ENCODE assay signal across 8 mouse cellular contexts in genomic region chr5:115908251-115908650, GRCm38 (mm10).
DNase-seq lines count a peak whose midpoint lies in the region; ATAC-seq lines count a peak whose summit lies in the region.
"Had no signal": no experiment of that assay in that cellular context is flagged by ENCODE, and none has a peak within 500 bp of the region (broad histone marks: within the 10 kb centered on the region; RNA-seq: fewer than 3 reads in every experiment).

No protein-coding gene starts in this region.

- ATAC-seq in forebrain, embryonic 14.5 days, result peak; percentile 60; the same call in 1 of the 2 replicates
- ATAC-seq in neural tube, embryonic 11.5 days (ENCODE audit: insufficient read depth, low FRiP score, low TSS enrichment), result no peak

- no peaks in the 10 kb centered on the region for H3K9me3 ChIP-seq in forebrain, embryonic 14.5 days (replicated peaks; ENCODE audit: control insufficient read depth, low read length)
- no peaks in the 10 kb centered on the region for H3K9me3 ChIP-seq in neural tube, embryonic 11.5 days (ENCODE audit: control insufficient read depth, low read length)

- peak overlapping the region; percentile 29 for H3K4me3 ChIP-seq in forebrain, embryonic 14.5 days (ENCODE audit: low read depth, low read length)
- no peak overlapping the region for H3K4me3 ChIP-seq in neural tube, embryonic 11.5 days (ENCODE audit: low read depth, low read length)

- peak; percentile 19 for DNase-seq in lung, postnatal 10 days
- DNase-seq in lung, postnatal 4 days, result no peak
- DNase-seq in forebrain, embryonic 14.5 days (ENCODE audit: low spot score), result peak; percentile 77
- DNase-seq in left cerebral cortex, adult 8-10 months (ENCODE audit: low spot score in 2 of 2), result peak; percentile 59 to 63
- peak; percentile 53 for DNase-seq in neural tube, embryonic 11.5 days (ENCODE audit: low spot score)
- DNase-seq in adrenal gland, adult 2 months, result no peak
- DNase-seq in adrenal gland, postnatal 25 days, result no peak

- peak overlapping the region; percentile 43; the same call in 1 of the 2 replicates for H3K9ac ChIP-seq in forebrain, embryonic 14.5 days (ENCODE audit: low read length)
- H3K9ac ChIP-seq in neural tube, embryonic 11.5 days (ENCODE audit: low read length), result no peak overlapping the region

- WGBS in forebrain, embryonic 14.5 days, result 19% methylated on average over 10 of the region's 10 CpGs
- WGBS in neural tube, embryonic 11.5 days, result 22% methylated on average over 10 of the region's 10 CpGs

- H3K27me3 ChIP-seq in forebrain, embryonic 14.5 days (replicated peaks; ENCODE audit: control insufficient read depth, insufficient read depth, low read length), result no peaks in the 10 kb centered on the region
- H3K27me3 ChIP-seq in neural tube, embryonic 11.5 days (ENCODE audit: control insufficient read depth, insufficient read depth, low read length), result no peaks in the 10 kb centered on the region

- H3K36me3 ChIP-seq in forebrain, embryonic 14.5 days (ENCODE audit: control insufficient read depth, insufficient read depth, low read length), result no peaks in the 10 kb centered on the region
- H3K36me3 ChIP-seq in neural tube, embryonic 11.5 days (ENCODE audit: control insufficient read depth, insufficient read depth, low read length), result no peaks in the 10 kb centered on the region; the same call in 1 of the 2 replicates

- H3K4me1 ChIP-seq in forebrain, embryonic 14.5 days (ENCODE audit: control insufficient read depth, insufficient read depth, low read length), result peaks cover 13% of the 10 kb centered on the region
- H3K4me1 ChIP-seq in neural tube, embryonic 11.5 days (ENCODE audit: control insufficient read depth, insufficient read depth, low read length), result peaks cover 10% of the 10 kb centered on the region

- H3K27ac ChIP-seq in forebrain, embryonic 14.5 days (ENCODE audit: low read depth, low read length), result 0 out of 2 replicates have a peak overlapping the region, but pooled peaks have one; percentile 17
- no peak overlapping the region for H3K27ac ChIP-seq in neural tube, embryonic 11.5 days (ENCODE audit: low read depth, low read length)
- H3K27ac ChIP-seq: macrophage had no signal

- peak overlapping the region; percentile 53 for H3K4me2 ChIP-seq in forebrain, embryonic 14.5 days (ENCODE audit: low read length)
- peak overlapping the region; percentile 24; the same call in 1 of the 2 replicates for H3K4me2 ChIP-seq in neural tube, embryonic 11.5 days (ENCODE audit: low read depth)

Comparison
In these comparisons a context has a peak if more than half of its experiments do, and no peak if none do; other contexts are left out.
1. DNase-seq: peak in lung, postnatal 10 days (single experiment), forebrain, embryonic 14.5 days (single experiment), left cerebral cortex, adult 8-10 months (2 of 2) and neural tube, embryonic 11.5 days (single experiment); none in lung, postnatal 4 days (0 of 2), adrenal gland, adult 2 months (single experiment) and adrenal gland, postnatal 25 days (single experiment).